9 mouse cellular contexts compared by ENCODE assay signal in genomic region chr6:15789523-15790500, GRCm38 (mm10).
DNase-seq lines count a peak whose midpoint lies in the region; ATAC-seq and TF ChIP-seq lines count a peak whose summit lies in the region.
"Had no signal": no experiment of that assay in that cellular context is flagged by ENCODE, and none has a peak within 500 bp of the region (broad histone marks: within the 10 kb centered on the region; RNA-seq: fewer than 3 reads in every experiment).

No protein-coding gene starts in this region.

- H3K36me3 ChIP-seq in hindbrain, embryonic 16.5 days (ENCODE audit: control insufficient read depth, insufficient read depth, low read length), result no peaks in the 10 kb centered on the region

- CTCF ChIA-PET in Patski (lab: Charles Lee), result interaction anchor here (0.6 to 6.8 kb wide), 11 partner anchors 11 to 177 kb away, joined by 3 to 51 read pairs (median 4); partner anchors contain the start of gene Mdfic

- H3K4me1 ChIP-seq in hindbrain, embryonic 16.5 days (ENCODE audit: control insufficient read depth, insufficient read depth, low read depth, low read length), result no peaks in the 10 kb centered on the region

- in situ Hi-C loops in Patski (cut with MboI; ENCODE audit: low pct_unique_long_range_greater_than_20kb), result loop anchor here (5.0 kb wide), 1 partner anchor 63 kb away; no protein-coding TSS in a partner anchor

- POLR2A ChIA-PET in Patski (lab: Charles Lee), result no interaction called here

- no peak overlapping the region for H3K27ac ChIP-seq in hindbrain, embryonic 16.5 days (ENCODE audit: low read depth, low read length)
- H3K27ac ChIP-seq: macrophage had no signal

- H3K4me3 ChIP-seq in hindbrain, embryonic 16.5 days (ENCODE audit: low read length), result no peak overlapping the region

- peak; percentile 85 for TF ChIP-seq CTCF in Patski (IDR thresholded peaks at IDR 0.05)

- H3K4me2 ChIP-seq in hindbrain, embryonic 16.5 days (ENCODE audit: low read length), result peak overlapping the region; percentile 22; the same call in 1 of the 2 replicates

- no peaks in the 10 kb centered on the region for H3K27me3 ChIP-seq in Patski
- H3K27me3 ChIP-seq in hindbrain, embryonic 16.5 days (replicated peaks; ENCODE audit: control insufficient read depth, insufficient read depth, low read length), result no peaks in the 10 kb centered on the region

- no peak for DNase-seq in Patski (ENCODE audit: low read depth, low spot score)
- peak; percentile 78 to 84 for DNase-seq in cerebellum, postnatal 14 days
- peak; percentile 60 to 68 for DNase-seq in frontal cortex, postnatal 36 days (ENCODE audit: low spot score in 2 of 2)
- peak; percentile 26 for DNase-seq in left cerebral cortex, adult 11 months (ENCODE audit: low spot score)
- peak; percentile 73 for DNase-seq in right cerebral cortex, postnatal 14 days
- peak; percentile 73 for DNase-seq in urinary bladder, postnatal 25 days (ENCODE audit: low spot score)

- no peak overlapping the region for H3K9ac ChIP-seq in hindbrain, embryonic 16.5 days (ENCODE audit: low read depth, low read length)

- peak; percentile 80 for ATAC-seq in Patski
- ATAC-seq in hindbrain, embryonic 16.5 days, result peak; percentile 71
- peak; percentile 76 for ATAC-seq in megakaryocyte progenitor cell, adult 5-6 weeks (replicated peaks; ENCODE audit: poor library complexity)

- no peaks in the 10 kb centered on the region for H3K9me3 ChIP-seq in hindbrain, embryonic 16.5 days (ENCODE audit: control insufficient read depth, low read length)

- WGBS in hindbrain, embryonic 16.5 days, result 18% methylated on average over 16 of the region's 16 CpGs
